Mouse (Mus musculus) intestine, postnatal 0 days (tissue): ENCODE results near the gene Fastkd1. TPM values are rescaled to one million over a fixed set of nuclear protein-coding genes. Genes with fewer than 3 reads are reported as not detected.
"Not testable (repeated sequence)": the region's sequence is repeated elsewhere in the genome, so short reads cannot be mapped to it uniquely, and the experiment has no call there.

Experiments
- ATAC-seq: fragments of 200-750 bp; cut with Nextera tagmentation; 2 replicates; pipeline ENCODE4 v1.8.0; 2017; ENCODE audit warnings: mild to moderate bottlenecking, moderate TSS enrichment, moderate library complexity
- H3K27ac ChIP-seq: fragments of 300-500 bp; sonication (generic); 2 replicates; pipeline ENCODE4 v1.5.1; 2014; ENCODE audit warnings: mild to moderate bottlenecking, low read depth, low read length, moderate library complexity
- H3K27me3 ChIP-seq: fragments of 300-500 bp; sonication (generic); replicated peaks from 2 replicates; pipeline ENCODE4 v1.6.1; 2014; ENCODE audit warnings: low read length, mixed read lengths; ENCODE audit not compliant: control insufficient read depth, insufficient read depth
- H3K36me3 ChIP-seq: fragments of 300-500 bp; sonication (generic); 2 replicates; pipeline ENCODE4 v1.6.1; 2014; ENCODE audit warnings: mild to moderate bottlenecking, moderate library complexity; ENCODE audit not compliant: control insufficient read depth, insufficient read depth
- H3K4me1 ChIP-seq: fragments of 300-500 bp; sonication (generic); replicated peaks from 2 replicates; pipeline ENCODE4 v1.6.1; 2014; ENCODE audit warnings: antibody characterized with exemption, low read length, mixed read lengths; ENCODE audit not compliant: control insufficient read depth, insufficient read depth
- H3K4me2 ChIP-seq: fragments of 300-500 bp; sonication (generic); replicated peaks from 2 replicates; pipeline ENCODE4 v1.6.1; 2014; ENCODE audit warnings: low read depth, mild to moderate bottlenecking, moderate library complexity
- H3K4me3 ChIP-seq: fragments of 300-500 bp; sonication (generic); 2 replicates; pipeline ENCODE4 v1.5.1; 2014; ENCODE audit warnings: low read depth, low read length
- H3K9ac ChIP-seq: fragments of 300-500 bp; sonication (generic); 2 replicates; pipeline ENCODE4 v1.6.1; 2014; ENCODE audit warnings: mild to moderate bottlenecking, low read depth, low read length
- H3K9me3 ChIP-seq: fragments of 300-500 bp; sonication (generic); 2 replicates; pipeline ENCODE4 v1.6.1; 2016; ENCODE audit warnings: mixed run types; ENCODE audit not compliant: control insufficient read depth
- CTCF ChIP-seq: sonication (generic); IDR thresholded peaks from 2 replicates; pipeline ENCODE4 v1.5.1; 2016; ENCODE audit warnings: low read depth, mild to moderate bottlenecking, control low read depth, antibody characterized with exemption, moderate library complexity
- WGBS: fragments of 180-500 bp; shearing (Covaris S2); extraction: QIAGEN DNeasy Blood & Tissue Kit; methylation state at CpG from one replicate; pipeline ENCODE4 v1.1.7; 2014; 5-methylcytosine and 5-hydroxymethylcytosine counted together
- polyA plus RNA-seq: library from polyadenylated mRNA; unstranded; fragments of >200 nt; fragmentation: Nextera tagmentation; extraction: Ambion mirVana; gene quantifications from 2 replicates; pipeline ENCODE4 v1.2.1, GENCODE M21; 2015

The Fastkd1 gene
- polyA plus RNA-seq, 1 experiment from 2014 or later: 3.8 TPM

DNA sequence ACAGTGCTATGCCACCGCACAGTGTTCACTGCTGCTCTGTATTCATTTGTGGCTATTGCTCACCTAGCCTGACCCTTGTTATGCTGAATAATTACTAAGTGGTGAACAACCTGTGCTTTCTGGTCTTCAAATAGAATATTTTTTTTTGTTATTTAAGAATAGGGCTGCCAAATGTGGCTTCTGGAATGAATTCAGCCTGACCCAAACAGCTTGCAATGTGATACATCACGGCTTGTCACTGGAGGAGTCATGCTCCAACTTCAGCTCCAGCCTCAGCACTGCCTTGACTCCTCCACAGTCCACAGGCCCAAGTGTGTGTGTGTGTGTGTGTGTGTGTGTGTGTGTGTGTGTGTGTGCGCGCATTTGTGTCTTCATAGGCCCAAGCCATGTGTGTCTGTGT, 54.0 kb downstream of the Fastkd1 start:
- no peak overlapping the region for H3K9ac ChIP-seq
- no peak overlapping the region for H3K4me2 ChIP-seq
- ATAC-seq: no peak
- H3K36me3 ChIP-seq: 0 out of 2 replicates have a peak, but pooled peaks cover 12% of the 10 kb centered on the region
- H3K27ac ChIP-seq: no peak overlapping the region
- H3K4me1 ChIP-seq: no peaks in the 10 kb centered on the region
- H3K4me3 ChIP-seq: no peak overlapping the region
- no peaks in the 10 kb centered on the region for H3K9me3 ChIP-seq
- H3K27me3 ChIP-seq: no peaks in the 10 kb centered on the region
- TF ChIP-seq CTCF: no peak
- 96% methylated on average over 4 of the region's 4 CpGs for WGBS

DNA sequence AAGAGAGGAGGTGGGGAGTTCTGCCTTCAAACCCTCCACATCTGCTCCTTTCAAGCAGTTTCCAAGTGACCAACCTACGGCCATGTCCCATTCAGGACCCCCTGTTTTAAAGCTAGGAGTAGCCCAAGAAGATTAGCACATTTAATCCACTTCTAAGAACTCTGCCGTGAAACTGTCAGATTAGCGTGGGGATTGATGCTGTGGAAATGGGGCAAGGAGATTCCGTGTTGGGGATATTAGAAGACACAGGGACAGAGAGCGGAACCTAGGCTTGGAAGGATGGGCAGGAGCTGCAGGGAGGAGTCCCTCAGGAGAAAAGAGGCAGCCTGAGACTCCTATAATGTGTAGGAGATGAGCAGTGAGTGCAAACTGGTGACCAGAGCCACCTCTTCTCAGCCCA, 63.6 kb downstream of the Fastkd1 start:
- no peak overlapping the region for H3K4me3 ChIP-seq
- WGBS: 87% methylated on average over 5 of the region's 5 CpGs
- H3K9me3 ChIP-seq: no peaks in the 10 kb centered on the region
- no peak overlapping the region for H3K4me2 ChIP-seq
- H3K27me3 ChIP-seq: no peaks in the 10 kb centered on the region
- H3K4me1 ChIP-seq: no peaks in the 10 kb centered on the region
- no peak overlapping the region for H3K27ac ChIP-seq
- no peak for ATAC-seq
- no peak overlapping the region for H3K9ac ChIP-seq
- no peaks in the 10 kb centered on the region for H3K36me3 ChIP-seq
- TF ChIP-seq CTCF: no peak

DNA sequence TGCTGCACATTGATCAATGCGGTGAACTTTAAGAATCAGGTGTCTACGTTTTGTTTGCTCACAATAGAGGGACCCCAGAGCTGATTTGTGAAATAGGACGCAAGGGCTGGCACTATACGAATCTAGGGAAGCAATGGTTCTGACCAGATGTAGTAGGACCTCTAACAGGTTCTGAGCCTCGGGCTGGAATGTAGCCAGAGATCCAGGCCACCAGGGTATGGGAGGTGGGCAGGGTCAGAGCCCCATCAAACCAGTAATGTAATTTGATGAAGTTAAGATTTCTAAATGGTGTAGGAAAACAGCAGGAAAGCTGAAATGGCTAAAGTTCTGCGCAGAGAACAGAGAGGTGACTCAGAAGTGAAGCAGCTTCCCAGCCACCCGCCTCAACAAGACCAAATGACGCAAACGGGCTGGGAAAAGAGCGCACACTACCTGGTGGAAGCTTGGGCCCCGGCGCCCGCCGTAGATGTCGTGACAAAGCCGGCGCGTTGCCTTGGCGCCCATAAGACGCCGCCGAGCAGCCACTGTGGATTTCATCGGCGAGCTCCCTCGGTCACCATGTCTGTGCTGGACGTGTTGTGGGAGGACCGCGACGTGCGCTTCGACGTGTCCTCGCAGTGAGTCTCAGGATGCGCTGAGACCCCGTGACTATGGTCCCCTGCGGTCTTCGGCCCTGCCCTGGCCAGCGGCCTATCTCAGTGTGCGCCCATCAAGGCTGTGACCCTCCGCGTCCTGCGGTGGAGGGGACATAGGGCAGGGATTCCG, 66.4 kb downstream of the Fastkd1 start, which contains the start of gene Bbs5:
Gene Bbs5 (plus strand): TSS at position 446 of the 765 bp plus-strand sequence.
- WGBS: 3% methylated on average over 43 of the region's 43 CpGs

DNA sequence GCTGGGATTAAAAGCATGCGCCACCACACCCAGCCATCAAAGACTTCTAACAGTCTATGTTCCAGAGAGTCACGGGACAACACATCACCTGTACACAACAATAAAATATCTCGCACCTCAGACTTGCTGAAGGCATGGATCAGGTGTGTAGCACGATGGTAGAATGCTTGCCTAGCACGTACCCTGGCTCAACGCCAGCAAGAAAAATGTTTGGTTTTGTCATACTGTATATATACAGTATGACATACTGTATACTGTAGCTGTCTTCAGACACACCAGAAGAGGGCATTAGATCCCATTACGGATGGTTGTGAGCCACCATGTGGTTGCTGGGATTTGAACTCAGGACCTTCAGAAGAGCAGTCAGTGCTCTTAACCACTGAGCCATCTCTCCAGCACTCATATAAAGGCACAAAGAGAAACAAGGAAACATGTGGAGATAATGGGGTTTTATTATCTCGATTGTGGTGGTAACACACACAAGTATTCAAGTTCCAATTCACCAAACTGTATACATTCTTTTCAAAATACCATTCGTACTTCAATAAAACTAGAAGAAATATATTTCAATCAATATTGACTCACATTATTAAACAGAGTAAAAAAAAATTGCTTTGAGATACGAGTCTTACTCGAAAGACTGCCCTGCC, 68.2 kb downstream of the Fastkd1 start:
- no peak for ATAC-seq
- no peaks in the 10 kb centered on the region for H3K4me1 ChIP-seq
- no peaks in the 10 kb centered on the region for H3K9me3 ChIP-seq
- no peaks in the 10 kb centered on the region for H3K27me3 ChIP-seq
- 82% methylated on average over 11 of the region's 11 CpGs for WGBS
- no peaks in the 10 kb centered on the region for H3K36me3 ChIP-seq
- no peak overlapping the region for H3K27ac ChIP-seq
- TF ChIP-seq CTCF: no peak
- no peak overlapping the region for H3K4me2 ChIP-seq
- H3K9ac ChIP-seq: no peak overlapping the region
- no peak overlapping the region for H3K4me3 ChIP-seq

More for the DNA sequence above, 66.4 kb downstream of the Fastkd1 start, which contains the start of gene Bbs5:
- Histone ChIP-seq H3K36me3 (no peaks in the 10 kb centered on the region), H3K27me3 (no peaks in the 10 kb centered on the region), H3K4me1 (no peaks in the 10 kb centered on the region), H3K4me2 (peak within 1 kb of the TSS; percentile 78), H3K9me3 (no peaks in the 10 kb centered on the region), H3K9ac (peak within 1 kb of the TSS; percentile 35), H3K4me3 (peak within 1 kb of the TSS; percentile 60), H3K27ac (no peak within 1 kb of the TSS)
- TF ChIP-seq CTCF: no peak
- ATAC-seq: peak; percentile 97

DNA sequence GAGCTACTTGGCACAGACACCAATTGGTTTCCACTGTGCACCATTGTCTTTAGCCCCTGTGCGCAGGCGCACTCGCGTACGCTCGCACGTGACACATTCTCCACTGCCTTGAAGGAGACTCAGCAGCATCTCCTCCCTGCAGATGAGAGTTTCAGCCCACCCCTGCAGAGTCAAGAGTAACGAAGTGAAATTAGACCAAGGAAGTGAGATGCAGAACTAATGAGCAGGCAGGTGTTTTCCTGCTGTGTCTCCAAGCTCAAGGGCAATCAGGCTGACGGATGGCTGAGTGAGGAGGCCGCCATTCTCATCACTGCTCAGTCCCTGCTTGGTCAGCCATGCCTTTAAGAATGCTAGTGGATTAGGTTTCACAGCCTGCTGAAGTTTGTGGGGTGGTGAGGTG, 73.2 kb downstream of the Fastkd1 start:
- no peak overlapping the region for H3K4me2 ChIP-seq
- H3K36me3 ChIP-seq: no peaks in the 10 kb centered on the region
- no peak overlapping the region for H3K27ac ChIP-seq
- no peak overlapping the region for H3K4me3 ChIP-seq
- no peaks in the 10 kb centered on the region for H3K4me1 ChIP-seq
- ATAC-seq: no peak
- 61% methylated on average over 10 of the region's 10 CpGs for WGBS
- no peaks in the 10 kb centered on the region for H3K27me3 ChIP-seq
- no peak for TF ChIP-seq CTCF
- H3K9ac ChIP-seq: no peak overlapping the region
- H3K9me3 ChIP-seq: no peaks in the 10 kb centered on the region

DNA sequence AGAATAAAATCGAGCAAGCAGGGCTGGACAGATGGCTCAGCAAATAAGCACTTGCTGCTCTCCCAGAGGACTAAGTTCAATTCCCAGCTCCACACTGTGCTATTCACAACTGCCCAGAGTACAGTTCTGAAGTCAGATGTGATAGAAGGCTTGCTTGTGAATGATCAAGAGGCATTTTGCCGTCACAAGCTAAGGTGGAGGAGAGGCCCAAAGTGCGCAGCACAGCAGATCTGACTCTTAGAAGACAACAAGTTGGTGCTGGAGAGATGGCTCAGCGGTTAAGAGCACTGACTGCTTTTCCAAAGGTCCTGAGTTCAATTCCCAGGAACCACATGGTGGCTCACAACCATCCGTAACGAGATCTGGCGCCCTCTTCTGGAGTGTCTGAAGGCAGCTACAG, 75.3 kb downstream of the Fastkd1 start:
- not testable (repeated sequence) for H3K36me3 ChIP-seq, H3K4me2 ChIP-seq, ATAC-seq, H3K4me1 ChIP-seq, H3K27me3 ChIP-seq, H3K9me3 ChIP-seq, H3K9ac ChIP-seq, H3K27ac ChIP-seq, H3K4me3 ChIP-seq
- WGBS: 79% methylated on average over 7 of the region's 7 CpGs

Other genes starting within 250 kb of the Fastkd1 start
- gene Lrp2, start 127.5 kb downstream of the Fastkd1 start, polyA plus RNA-seq: 1.6 TPM in 2 replicates
- gene Bbs5, start 66.3 kb downstream of the Fastkd1 start, polyA plus RNA-seq: 5.0 and 6.1 TPM in 2 replicates
- 0.07 TPM in 1 of 2 replicates, not detected in the other for gene Klhl41, start 43.4 kb downstream of the Fastkd1 start, polyA plus RNA-seq
- 104 and 116 TPM in 2 replicates for gene Ppig, start 9.0 kb upstream of the Fastkd1 start, polyA plus RNA-seq
- 0.50 and 0.75 TPM in 2 replicates for gene Ccdc173, start 76.1 kb upstream of the Fastkd1 start, polyA plus RNA-seq
- gene Phospho2, start 76.1 kb upstream of the Fastkd1 start, polyA plus RNA-seq: 23.8 and 26.0 TPM in 2 replicates
- 17.3 and 21.3 TPM in 2 replicates for gene Klhl23, start 108.4 kb upstream of the Fastkd1 start, polyA plus RNA-seq
- 189 and 192 TPM in 2 replicates for gene Ssb, start 148.0 kb upstream of the Fastkd1 start, polyA plus RNA-seq
- gene Mettl5, start 172.1 kb upstream of the Fastkd1 start, polyA plus RNA-seq: 24.6 and 26.9 TPM in 2 replicates
- 9.6 and 10.8 TPM in 2 replicates for gene Ubr3, start 183.7 kb upstream of the Fastkd1 start, polyA plus RNA-seq